Mouse (Mus musculus) spleen, adult 2 months (tissue): ENCODE results near the gene Otof.

Experiments
- CTCF ChIP-seq: fragments of 200-500 bp; IDR thresholded peaks from 2 replicates; pipeline ENCODE4 v1.5.1; 2011; ENCODE audit warnings: mild to moderate bottlenecking, inconsistent platforms; ENCODE audit not compliant: insufficient read depth, insufficient read length, insufficient replicate concordance; ENCODE audit errors: extremely low read depth
- POLR2A ChIP-seq: fragments of 200-500 bp; IDR thresholded peaks from 2 replicates; pipeline ENCODE4 v1.6.1; 2011; ENCODE audit warnings: low read depth, low read length, inconsistent platforms

GRCm38 (mm10) chr5:30358436-30359099, 103.2 kb downstream of the Otof start:
- TF ChIP-seq POLR2A (no peak), CTCF (no peak)
